Mouse (Mus musculus) lung, embryonic 16.5 days (tissue): ENCODE data around the gene Vmn1r29. TPM values are rescaled to one million over a fixed set of nuclear protein-coding genes. Genes with fewer than 3 reads are reported as not detected.
"Not testable (repeated sequence)": the region's sequence is repeated elsewhere in the genome, so short reads cannot be mapped to it uniquely, and the experiment has no call there.

Source experiments
- ATAC-seq: fragments of 200-750 bp; cut with Nextera tagmentation; 2 replicates; pipeline ENCODE4 v1.8.0; 2017; ENCODE audit warnings: low read depth, mild to moderate bottlenecking, moderate library complexity
- H3K27ac ChIP-seq: fragments of 300-500 bp; sonication (generic); 2 replicates; pipeline ENCODE4 v1.5.1; 2014; ENCODE audit warnings: mild to moderate bottlenecking, control low read depth, low read length
- H3K27me3 ChIP-seq: fragments of 300-500 bp; sonication (generic); 2 replicates; pipeline ENCODE4 v1.6.1; 2014; ENCODE audit warnings: low read depth, low read length, mixed read lengths; ENCODE audit not compliant: control insufficient read depth, insufficient read depth
- H3K36me3 ChIP-seq: fragments of 300-500 bp; sonication (generic); 2 replicates; pipeline ENCODE4 v1.6.1; 2014; ENCODE audit warnings: low read length; ENCODE audit not compliant: control insufficient read depth, insufficient read depth
- H3K4me1 ChIP-seq: fragments of 300-500 bp; sonication (generic); replicated peaks from 2 replicates; pipeline ENCODE4 v1.6.1; 2014; ENCODE audit warnings: low read length, mixed read lengths; ENCODE audit not compliant: control insufficient read depth, insufficient read depth
- H3K4me2 ChIP-seq: fragments of 300-500 bp; sonication (generic); 2 replicates; pipeline ENCODE4 v1.6.1; 2014; ENCODE audit warnings: low read depth, low read length, control low read depth
- H3K4me3 ChIP-seq: fragments of 300-500 bp; sonication (generic); 2 replicates; pipeline ENCODE4 v1.5.1; 2014; ENCODE audit warnings: mild to moderate bottlenecking, low read length, control low read depth
- H3K9ac ChIP-seq: fragments of 300-500 bp; sonication (generic); 2 replicates; pipeline ENCODE4 v1.6.1; 2014; ENCODE audit warnings: low read length, control low read depth
- H3K9me3 ChIP-seq: fragments of 300-500 bp; sonication (generic); 2 replicates; pipeline ENCODE4 v1.6.1; 2016; ENCODE audit warnings: low read length; ENCODE audit not compliant: control insufficient read depth
- WGBS: fragments of 180-500 bp; shearing (Covaris S2); extraction: QIAGEN DNeasy Blood & Tissue Kit; methylation state at CpG from one replicate; pipeline ENCODE4 v1.1.7; 2014; 5-methylcytosine and 5-hydroxymethylcytosine counted together
- polyA plus RNA-seq: library from polyadenylated mRNA; unstranded; fragments of >200 nt; fragmentation: Nextera tagmentation; extraction: Ambion mirVana; gene quantifications from 2 replicates; pipeline ENCODE4 v1.2.1, GENCODE M21; 2015

Vmn1r29 gene
- not detected in 2 replicates for polyA plus RNA-seq

DNA sequence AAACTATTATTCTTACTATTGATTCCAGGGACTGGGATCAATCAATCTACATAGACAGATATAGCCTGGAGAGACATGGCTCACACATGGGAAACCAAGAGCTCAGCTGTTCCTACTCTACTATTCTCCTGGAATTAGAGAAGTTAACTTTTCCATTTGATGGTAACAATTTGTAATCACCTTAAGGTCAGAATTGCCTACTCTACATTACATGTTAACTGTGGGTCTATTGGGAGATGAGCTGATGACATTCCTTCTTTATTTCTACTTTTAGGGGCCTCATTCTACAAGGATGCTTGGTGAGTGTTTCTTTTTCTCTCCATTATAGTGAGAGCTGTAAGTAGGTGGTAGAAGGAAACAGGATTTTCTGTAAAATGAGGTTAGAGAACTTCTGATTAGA, at the start of gene Vmn1r29:
TSS of gene Vmn1r29 (plus strand) at position 301 of the 400 bp plus-strand sequence.
- no peaks in the 10 kb centered on the region for H3K36me3 ChIP-seq
- no peak within 1 kb of the TSS for H3K27ac ChIP-seq
- H3K27me3 ChIP-seq = no peaks in the 10 kb centered on the region
- ATAC-seq = no peak
- no peak within 1 kb of the TSS for H3K9ac ChIP-seq
- no peak within 1 kb of the TSS for H3K4me3 ChIP-seq
- H3K4me2 ChIP-seq = no peak within 1 kb of the TSS
- no peaks in the 10 kb centered on the region for H3K4me1 ChIP-seq
- H3K9me3 ChIP-seq = no peaks in the 10 kb centered on the region

DNA sequence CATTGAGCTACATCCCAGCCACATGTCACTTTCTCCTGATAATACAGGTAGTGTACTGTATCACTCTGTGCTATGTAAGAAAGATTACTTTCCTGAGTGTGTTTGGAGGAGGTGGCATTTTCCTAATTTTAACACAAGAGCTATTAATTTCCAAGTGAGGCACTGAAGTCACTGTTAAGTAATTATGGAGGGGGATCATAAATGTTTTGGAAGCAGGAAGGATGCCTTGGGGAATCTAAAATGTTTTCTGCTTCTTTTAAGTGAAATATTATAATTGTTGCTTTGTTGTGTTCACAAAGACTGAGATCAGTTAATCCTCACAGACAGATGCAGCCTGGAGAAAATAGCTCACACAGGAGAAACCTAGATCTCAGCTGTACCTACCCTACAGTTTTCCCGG, 39.6 kb upstream of the Vmn1r29 start, which contains the start of gene Vmn1r28:
TSS of gene Vmn1r28 (plus strand) at position 301 of the 400 bp plus-strand sequence.
- H3K4me2 ChIP-seq = no peak within 1 kb of the TSS
- no peaks in the 10 kb centered on the region for H3K36me3 ChIP-seq
- 85% methylated on average over 1 of the region's 1 CpGs for WGBS
- no peak within 1 kb of the TSS for H3K9ac ChIP-seq
- H3K4me1 ChIP-seq = no peaks in the 10 kb centered on the region
- H3K27me3 ChIP-seq = no peaks in the 10 kb centered on the region
- no peaks in the 10 kb centered on the region for H3K9me3 ChIP-seq
- no peak within 1 kb of the TSS for H3K4me3 ChIP-seq
- ATAC-seq = no peak
- no peak within 1 kb of the TSS for H3K27ac ChIP-seq

DNA sequence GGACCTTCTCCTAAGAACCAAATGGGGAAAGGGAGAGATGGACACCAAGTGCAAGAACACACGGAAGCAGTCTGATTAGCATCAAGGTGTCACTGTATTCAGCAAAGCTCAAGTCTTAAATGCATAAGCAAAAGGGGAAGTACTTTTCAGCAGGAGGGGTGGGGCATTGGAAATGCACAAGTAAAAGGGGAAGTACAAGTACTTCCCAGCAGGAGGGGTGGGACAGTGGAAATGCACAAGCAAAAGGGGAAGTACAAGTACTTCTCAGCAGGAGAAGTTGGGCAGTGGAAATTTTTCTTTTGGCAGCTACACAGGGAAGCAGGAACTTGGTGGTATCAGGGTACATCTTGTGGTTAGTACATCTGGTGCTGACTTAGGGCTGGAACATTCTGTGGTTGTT, 21.7 kb upstream of the Vmn1r29 start:
- 90% methylated on average over 1 of the region's 1 CpGs for WGBS
- not testable (repeated sequence) for H3K4me3 ChIP-seq, H3K4me1 ChIP-seq, H3K9ac ChIP-seq, H3K27ac ChIP-seq, H3K36me3 ChIP-seq, H3K9me3 ChIP-seq, H3K4me2 ChIP-seq, ATAC-seq, H3K27me3 ChIP-seq

GRCm38 (mm10) chr6:58292201-58292600, 9.1 kb upstream of the Vmn1r29 start:
- Histone ChIP-seq H3K4me2 (no peak overlapping the region), H3K9ac (no peak overlapping the region)
- 60% methylated on average over 2 of the region's 2 CpGs for WGBS

DNA sequence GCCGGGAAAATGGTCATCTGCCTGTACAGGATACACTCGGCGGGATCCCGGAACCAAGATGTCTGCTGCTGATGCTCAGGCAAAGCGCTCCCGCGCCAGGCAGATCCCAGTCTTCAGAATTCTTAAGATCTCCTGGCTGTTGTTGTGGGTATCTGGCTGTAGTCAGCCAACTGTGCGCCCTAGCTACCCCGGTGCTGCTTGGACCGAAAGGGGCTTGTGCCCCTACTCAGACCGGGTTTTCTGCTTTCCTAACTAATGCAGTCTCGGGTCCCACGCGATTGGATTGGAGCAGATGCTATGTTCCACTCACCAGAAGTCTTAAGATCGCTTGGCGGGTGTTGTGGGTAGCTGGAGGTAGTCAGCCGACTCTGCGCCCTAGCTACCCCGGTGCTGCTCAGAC, 2.8 kb upstream of the Vmn1r29 start:
- not testable (repeated sequence) for H3K4me2 ChIP-seq, H3K27ac ChIP-seq, ATAC-seq, H3K36me3 ChIP-seq, H3K4me1 ChIP-seq, H3K27me3 ChIP-seq, H3K9me3 ChIP-seq, H3K9ac ChIP-seq, H3K4me3 ChIP-seq
- 77% methylated on average over 19 of the region's 19 CpGs for WGBS

More at GRCm38 (mm10) chr6:58292201-58292600, 9.1 kb upstream of the Vmn1r29 start:
- no peaks in the 10 kb centered on the region for H3K4me1 ChIP-seq
- no peak overlapping the region for H3K27ac ChIP-seq
- no peak for ATAC-seq
- H3K4me3 ChIP-seq = no peak overlapping the region
- no peaks in the 10 kb centered on the region for H3K27me3 ChIP-seq
- no peaks in the 10 kb centered on the region for H3K9me3 ChIP-seq
- H3K36me3 ChIP-seq = no peaks in the 10 kb centered on the region

GRCm38 (mm10) chr6:58330686-58331085, 29.3 kb downstream of the Vmn1r29 start:
- H3K9me3 ChIP-seq, H3K27me3 ChIP-seq, H3K9ac ChIP-seq, H3K4me2 ChIP-seq, H3K36me3 ChIP-seq, H3K4me3 ChIP-seq, H3K27ac ChIP-seq, H3K4me1 ChIP-seq, ATAC-seq: not testable (repeated sequence)
- WGBS = 70% methylated on average over 17 of the region's 17 CpGs

Other genes starting within 250 kb of the Vmn1r29 start
- not detected in 2 replicates for gene Vmn1r27, start 82.7 kb upstream of the Vmn1r29 start, polyA plus RNA-seq
- gene Vmn1r28, start 39.5 kb upstream of the Vmn1r29 start, polyA plus RNA-seq = not detected in 2 replicates
- not detected in 2 replicates for gene Vmn1r30, start 141.8 kb downstream of the Vmn1r29 start, polyA plus RNA-seq
- gene Vmn1r31, start 173.8 kb downstream of the Vmn1r29 start, polyA plus RNA-seq = not detected in 2 replicates